Mouse (Mus musculus) adrenal gland, postnatal 14 days (tissue): ENCODE data around the gene Olfr1385. TPM values are rescaled to one million over a fixed set of nuclear protein-coding genes. Genes with fewer than 3 reads are reported as not detected.
"Not testable (repeated sequence)": the region's sequence is repeated elsewhere in the genome, so short reads cannot be mapped to it uniquely, and the experiment has no call there.

Source experiments
- DNase-seq: peaks from one replicate; pipeline ENCODE4 v3.0.0; 2021; ENCODE audit warnings: mixed read lengths
- long read RNA-seq, 2 experiments: library from polyadenylated mRNA; stranded (forward); transcript quantifications; one replicate each; pipeline ENCODE4 v2.0.0; 2021
- total RNA-seq: library from RNA; stranded (reverse); gene quantifications from 2 replicates; pipeline ENCODE4 v1.2.3, GENCODE M21; 2021

Olfr1385 gene
- total RNA-seq: not detected in 2 replicates
- long read RNA-seq, experiment 1: 0 reads
- long read RNA-seq, experiment 2: 0 reads

DNA sequence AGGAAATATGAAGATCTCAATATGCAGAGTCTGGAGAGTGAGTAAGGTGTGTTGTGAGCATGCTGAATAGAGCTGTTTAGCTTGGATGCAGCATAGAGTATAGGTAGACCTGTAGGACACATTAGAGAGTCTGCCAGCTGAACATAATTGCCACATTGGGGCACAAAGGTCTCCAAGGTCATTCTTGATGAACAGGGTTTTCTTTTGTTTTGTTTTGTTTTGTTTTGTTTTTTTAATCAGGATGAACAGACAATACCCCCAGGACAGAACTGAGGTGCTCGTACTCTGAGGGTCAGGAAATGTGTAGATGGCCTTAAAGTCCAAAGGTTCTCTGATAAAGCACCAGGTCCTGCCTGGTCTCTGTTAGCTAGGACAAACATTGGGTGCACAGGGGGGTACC lies at the start of gene Olfr1385:
TSS of gene Olfr1385 (plus strand) at position 301 of the 400 bp plus-strand sequence.
- DNase-seq: not testable (repeated sequence)

DNA sequence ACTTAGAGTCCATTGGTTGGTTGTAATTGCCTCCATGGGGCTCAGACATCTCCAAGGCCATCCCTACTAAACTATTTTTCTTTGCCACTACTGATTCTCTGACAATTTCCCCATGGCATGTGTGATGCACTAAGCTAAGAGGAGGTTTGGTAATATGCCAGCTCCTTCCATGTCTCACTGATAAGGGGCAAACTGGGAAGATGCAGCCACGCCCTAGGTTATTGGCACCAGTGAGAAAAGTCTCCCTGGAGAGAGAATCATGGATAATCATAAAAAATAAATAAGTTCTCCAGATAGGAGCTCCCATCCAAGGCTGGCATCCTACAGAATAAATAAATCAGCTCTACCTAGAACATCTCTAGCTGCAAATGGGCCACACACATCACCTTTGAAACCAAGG lies 33.8 kb upstream of the Olfr1385 start, which contains the start of gene Olfr1387:
TSS of gene Olfr1387 (plus strand) at position 301 of the 400 bp plus-strand sequence.
- no peak for DNase-seq

DNA sequence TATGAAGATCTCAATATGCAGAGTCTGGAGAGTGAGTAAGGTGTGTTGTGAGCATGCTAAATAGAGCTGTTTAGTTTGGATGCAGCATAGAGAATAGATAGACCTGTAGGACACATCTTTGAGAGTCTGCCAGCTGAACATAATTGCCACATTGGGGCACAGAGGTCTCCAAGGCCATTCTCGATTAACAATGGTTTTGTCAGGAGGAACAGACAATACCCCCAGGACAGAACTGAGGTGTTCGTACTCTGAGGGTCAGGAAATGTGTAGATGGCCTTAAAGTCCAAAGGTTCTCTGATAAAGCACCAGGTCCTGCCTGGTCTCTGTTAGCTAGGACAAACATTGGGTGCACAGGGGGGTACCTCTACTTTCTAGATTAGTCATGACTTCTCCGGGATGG lies 24.1 kb upstream of the Olfr1385 start, which contains the start of gene Olfr1386:
TSS of gene Olfr1386 (plus strand) at position 301 of the 400 bp plus-strand sequence.
- not testable (repeated sequence) for DNase-seq

DNA sequence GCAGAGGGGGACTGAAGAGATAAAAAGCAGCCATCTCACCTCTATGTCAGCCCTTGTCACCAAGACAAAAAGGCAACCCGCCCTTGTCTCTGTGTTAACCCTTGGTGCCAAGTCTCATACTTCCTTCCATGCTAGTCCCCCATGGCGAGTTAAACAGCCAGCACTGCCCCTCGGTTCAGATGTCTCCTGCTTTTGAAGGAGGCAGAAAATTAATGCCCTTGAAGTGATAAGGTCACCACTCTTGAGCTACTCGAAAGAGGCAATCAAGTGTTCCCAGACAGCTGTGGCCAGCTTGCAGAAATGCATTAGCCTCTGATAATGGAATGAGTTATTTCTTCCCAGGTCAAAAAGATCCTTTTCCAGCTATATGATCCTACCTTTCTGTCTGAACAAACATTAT lies 2.9 kb upstream of the Olfr1385 start:
- DNase-seq: no peak

DNA sequence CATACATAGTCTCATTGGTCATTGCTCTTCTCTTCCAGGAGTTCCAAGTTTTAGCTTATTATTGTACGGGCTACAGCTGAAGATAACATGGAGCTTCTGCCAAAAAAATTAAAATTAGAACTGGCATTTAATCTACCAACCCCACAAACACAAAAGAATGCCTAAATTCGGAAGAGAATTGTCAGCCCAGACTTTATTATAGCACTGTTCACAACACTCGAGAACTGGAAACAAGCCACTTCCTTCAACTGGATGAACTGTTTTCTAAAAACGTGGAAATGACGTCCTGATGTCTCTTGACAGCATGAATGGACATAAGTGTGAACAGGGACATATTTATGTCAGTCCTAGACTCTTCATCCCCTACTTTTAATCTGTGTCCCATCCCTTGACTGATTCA lies 29.2 kb downstream of the Olfr1385 start:
- DNase-seq: no peak

- DNase-seq: no peak
Observed at GRCm38 (mm10) chr11:49519348-49519747, 30.5 kb downstream of the Olfr1385 start, which contains the start of gene Olfr1383. Gene Olfr1383 (plus strand): TSS chr11:49519648.

GRCm38 (mm10) chr11:49527947-49528346 lies 39.1 kb downstream of the Olfr1385 start, which contains the start of gene Olfr1382:
Gene Olfr1382 (plus strand): TSS chr11:49528247.
- no peak for DNase-seq

- no peak for DNase-seq
Observed at GRCm38 (mm10) chr11:49532761-49533160, 43.9 kb downstream of the Olfr1385 start.

DNA sequence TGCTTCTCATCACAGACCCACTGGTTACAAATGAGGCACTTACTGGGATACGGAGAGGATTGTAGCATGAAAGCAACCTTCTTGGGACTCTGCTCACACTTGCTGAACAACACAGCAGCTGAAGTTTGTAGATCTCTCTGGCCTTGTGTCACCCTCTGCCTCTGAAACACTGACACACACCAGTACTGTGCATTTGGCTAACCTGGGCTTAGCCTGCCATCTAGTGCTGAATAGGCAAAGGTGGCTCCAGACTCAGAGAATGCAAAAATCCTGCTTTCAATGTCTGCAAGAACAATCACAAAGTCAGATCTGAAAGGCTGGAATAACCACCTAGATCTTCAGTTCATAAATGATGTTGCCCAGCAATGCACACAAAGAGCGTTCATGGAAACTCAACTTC lies 47.8 kb downstream of the Olfr1385 start:
- DNase-seq: peak; percentile 6

- DNase-seq: not testable (repeated sequence)
Observed at GRCm38 (mm10) chr11:49543149-49543548, 54.3 kb downstream of the Olfr1385 start, which contains the start of gene Olfr1381. Gene Olfr1381 (plus strand): TSS chr11:49543449.

Other genes with a start within 250 kb of the Olfr1385 start
- gene Mgat1, start 244.9 kb upstream of the Olfr1385 start, total RNA-seq: 95.9 and 96.7 TPM in 2 replicates
- gene Olfr1393, start 210.8 kb upstream of the Olfr1385 start, total RNA-seq: not detected in 2 replicates
- gene Olfr1392, start 203.8 kb upstream of the Olfr1385 start, total RNA-seq: not detected in 2 replicates
- not detected in 2 replicates for gene Olfr10, start 184.3 kb upstream of the Olfr1385 start, total RNA-seq
- not detected in 2 replicates for gene Olfr1391, start 166.3 kb upstream of the Olfr1385 start, total RNA-seq
- not detected in 2 replicates for gene Olfr1390, start 153.9 kb upstream of the Olfr1385 start, total RNA-seq
- not detected in 2 replicates for gene Olfr1389, start 66.0 kb upstream of the Olfr1385 start, total RNA-seq
- gene Olfr1388, start 52.4 kb upstream of the Olfr1385 start, total RNA-seq: 0.15 and 0.19 TPM in 2 replicates
- gene Olfr1387, start 33.7 kb upstream of the Olfr1385 start, total RNA-seq: not detected in 2 replicates
- not detected in 2 replicates for gene Olfr1386, start 24.0 kb upstream of the Olfr1385 start, total RNA-seq
- gene Olfr1384, start 17.7 kb downstream of the Olfr1385 start, total RNA-seq: not detected in 2 replicates
- gene Olfr1383, start 30.6 kb downstream of the Olfr1385 start, total RNA-seq: 0.53 and 0.93 TPM in 2 replicates
- gene Olfr1382, start 39.2 kb downstream of the Olfr1385 start, total RNA-seq: not detected in 2 replicates
- not detected in 2 replicates for gene Olfr1381, start 54.4 kb downstream of the Olfr1385 start, total RNA-seq
- not detected in 2 replicates for gene Olfr1380, start 67.8 kb downstream of the Olfr1385 start, total RNA-seq
- 17.5 and 18.4 TPM in 2 replicates for gene Flt4, start 120.2 kb downstream of the Olfr1385 start, total RNA-seq
- not detected in 2 replicates for gene Scgb3a1, start 174.5 kb downstream of the Olfr1385 start, total RNA-seq
- 54.5 and 54.9 TPM in 2 replicates for gene Cnot6, start 223.7 kb downstream of the Olfr1385 start, total RNA-seq